Mouse (Mus musculus) megakaryocyte, embryonic 14.5 days (primary cell): ENCODE measurements at regions not wholly inside any gene's neighbourhood (a gene's known extent, or its start where the extent isn't known, plus 50 kb on each side); places are given as distances from the start of the nearest gene placed in this dataset.

Source experiments
- FLI1 ChIP-seq: IDR thresholded peaks from 2 replicates; pipeline ENCODE4 v1.6.1; 2012; ENCODE audit warnings: low read length, inconsistent platforms, mixed read lengths
- GATA1 ChIP-seq: IDR thresholded peaks from 3 replicates; pipeline ENCODE4 v1.6.1; 2012; ENCODE audit warnings: mixed read lengths, low read length, inconsistent platforms, borderline replicate concordance

DNA sequence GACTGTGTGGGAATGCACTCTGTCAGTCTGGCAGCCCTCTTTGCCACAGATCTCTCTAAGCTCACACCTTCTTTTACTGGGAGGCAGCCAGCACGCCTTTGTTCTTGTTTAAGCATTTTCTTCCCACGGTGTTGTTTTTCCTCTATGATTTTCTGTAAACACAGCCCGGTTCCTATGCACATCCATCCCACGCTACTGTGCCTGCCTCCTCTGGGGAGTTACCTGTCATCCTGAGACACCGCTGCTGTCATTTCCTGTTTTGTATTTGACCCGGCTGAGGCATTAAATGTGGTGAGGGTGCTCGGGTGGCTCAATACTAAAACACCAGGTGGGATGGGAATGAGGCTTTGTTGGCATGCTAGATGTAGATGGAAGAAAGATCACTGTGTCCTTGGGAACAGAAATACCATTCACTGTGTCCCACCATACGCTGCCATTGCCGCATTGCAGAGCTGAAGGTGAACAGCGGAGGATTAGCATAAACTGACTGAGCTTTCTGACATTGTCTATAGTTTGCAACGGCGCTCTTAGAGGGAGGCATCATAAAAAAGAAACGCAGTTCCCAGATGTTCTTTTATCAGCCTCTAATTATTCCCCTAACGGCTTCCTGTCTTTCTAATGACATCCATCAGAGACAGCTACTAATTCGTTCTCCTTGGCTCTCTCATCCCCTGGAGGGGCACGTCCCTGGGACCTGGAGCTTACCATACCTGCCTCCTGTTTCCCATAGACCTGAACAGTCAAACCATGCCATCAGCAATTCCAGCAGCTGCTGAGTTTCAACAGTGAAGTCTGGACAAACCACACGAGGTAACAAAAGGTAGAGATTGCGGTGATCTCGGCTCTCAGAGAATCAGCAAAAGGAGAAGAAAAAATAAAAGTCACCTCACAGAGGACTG is 201.8 kb upstream of the Nsun2 start:
- no peak for TF ChIP-seq FLI1
- no peak for TF ChIP-seq GATA1
